Mouse (Mus musculus): ENCODE results near the gene Zfp839. TPM values are rescaled to one million over a fixed set of nuclear protein-coding genes. Genes with fewer than 3 reads are reported as not detected.
A peak's percentile ranks its signal among the peaks of the same experiment; 100 is the strongest.

The Zfp839 gene
- polyA plus RNA-seq, 1 experiment: 4.2 TPM

- no peak overlapping the region for H3K27ac ChIP-seq (ENCODE audit: control insufficient read depth, insufficient read depth, low read length)
- 96% methylated on average over 4 of the region's 4 CpGs for WGBS
- peaks cover 3% of the 10 kb centered on the region for H3K4me1 ChIP-seq (replicated peaks; ENCODE audit: control insufficient read depth, insufficient read depth, low read length)
- TF ChIP-seq POLR2A (IDR thresholded peaks at IDR 0.05; ENCODE audit: control insufficient read depth, extremely low read depth, insufficient read depth, low read length, poor library complexity): no peak
- TF ChIP-seq CTCF (IDR thresholded peaks at IDR 0.05; ENCODE audit: borderline replicate concordance, control insufficient read depth, extremely low read depth, insufficient read depth, low read length, poor library complexity): no peak
- H3K27me3 ChIP-seq (ENCODE audit: control insufficient read depth, insufficient read depth, low read length): no peaks in the 10 kb centered on the region
- no peak overlapping the region for H3K4me3 ChIP-seq (ENCODE audit: control insufficient read depth, insufficient read depth, low read length)
- peaks cover 29% of the 10 kb centered on the region for H3K36me3 ChIP-seq (ENCODE audit: control insufficient read depth, insufficient read depth, low read length)
- DNase-seq: no peak
Observed at GRCm38 (mm10) chr12:110870107-110870506, 20.1 kb downstream of the Zfp839 start.

GRCm38 (mm10) chr12:110871247-110871646 lies 21.2 kb downstream of the Zfp839 start:
- no peak for DNase-seq
- H3K27ac ChIP-seq (ENCODE audit: control insufficient read depth, insufficient read depth, low read length): no peak overlapping the region
- H3K4me1 ChIP-seq (replicated peaks; ENCODE audit: control insufficient read depth, insufficient read depth, low read length): peaks cover 3% of the 10 kb centered on the region
- H3K4me3 ChIP-seq (ENCODE audit: control insufficient read depth, insufficient read depth, low read length): no peak overlapping the region
- TF ChIP-seq POLR2A (IDR thresholded peaks at IDR 0.05; ENCODE audit: control insufficient read depth, extremely low read depth, insufficient read depth, low read length, poor library complexity): no peak
- TF ChIP-seq CTCF (IDR thresholded peaks at IDR 0.05; ENCODE audit: borderline replicate concordance, control insufficient read depth, extremely low read depth, insufficient read depth, low read length, poor library complexity): no peak
- 95% methylated on average over 5 of the region's 5 CpGs for WGBS
- H3K27me3 ChIP-seq (ENCODE audit: control insufficient read depth, insufficient read depth, low read length): no peaks in the 10 kb centered on the region
- H3K36me3 ChIP-seq (ENCODE audit: control insufficient read depth, insufficient read depth, low read length): peaks cover 33% of the 10 kb centered on the region

- Histone ChIP-seq H3K4me1 (replicated peaks; ENCODE audit: control insufficient read depth, insufficient read depth, low read length) (no peaks in the 10 kb centered on the region), H3K27ac (ENCODE audit: control insufficient read depth, insufficient read depth, low read length) (no peak overlapping the region), H3K27me3 (ENCODE audit: control insufficient read depth, insufficient read depth, low read length) (no peaks in the 10 kb centered on the region), H3K36me3 (ENCODE audit: control insufficient read depth, insufficient read depth, low read length) (peaks cover 36% of the 10 kb centered on the region), H3K4me3 (ENCODE audit: control insufficient read depth, insufficient read depth, low read length) (no peak overlapping the region)
- WGBS: 95% methylated on average over 2 of the region's 2 CpGs
- TF ChIP-seq CTCF (IDR thresholded peaks at IDR 0.05; ENCODE audit: borderline replicate concordance, control insufficient read depth, extremely low read depth, insufficient read depth, low read length, poor library complexity) (no peak), POLR2A (IDR thresholded peaks at IDR 0.05; ENCODE audit: control insufficient read depth, extremely low read depth, insufficient read depth, low read length, poor library complexity) (no peak)
- no peak for DNase-seq
Observed at GRCm38 (mm10) chr12:110875351-110875750, 25.3 kb downstream of the Zfp839 start.

- TF ChIP-seq CTCF (IDR thresholded peaks at IDR 0.05; ENCODE audit: borderline replicate concordance, control insufficient read depth, extremely low read depth, insufficient read depth, low read length, poor library complexity) (no peak), POLR2A (IDR thresholded peaks at IDR 0.05; ENCODE audit: control insufficient read depth, extremely low read depth, insufficient read depth, low read length, poor library complexity) (no peak)
- Histone ChIP-seq H3K4me3 (ENCODE audit: control insufficient read depth, insufficient read depth, low read length) (no peak overlapping the region), H3K36me3 (ENCODE audit: control insufficient read depth, insufficient read depth, low read length) (peaks cover 16% of the 10 kb centered on the region), H3K27ac (ENCODE audit: control insufficient read depth, insufficient read depth, low read length) (no peak overlapping the region), H3K27me3 (ENCODE audit: control insufficient read depth, insufficient read depth, low read length) (no peaks in the 10 kb centered on the region), H3K4me1 (replicated peaks; ENCODE audit: control insufficient read depth, insufficient read depth, low read length) (no peaks in the 10 kb centered on the region)
- no peak for DNase-seq
- 93% methylated on average over 7 of the region's 7 CpGs for WGBS
Observed at GRCm38 (mm10) chr12:110882291-110882690, 32.2 kb downstream of the Zfp839 start.

- 98% methylated on average over 2 of the region's 2 CpGs for WGBS
- H3K36me3 ChIP-seq (ENCODE audit: control insufficient read depth, insufficient read depth, low read length): 0 out of 2 replicates have a peak, but pooled peaks cover 3% of the 10 kb centered on the region
- TF ChIP-seq POLR2A (IDR thresholded peaks at IDR 0.05; ENCODE audit: control insufficient read depth, extremely low read depth, insufficient read depth, low read length, poor library complexity) (no peak), CTCF (IDR thresholded peaks at IDR 0.05; ENCODE audit: borderline replicate concordance, control insufficient read depth, extremely low read depth, insufficient read depth, low read length, poor library complexity) (no peak)
- no peak overlapping the region for H3K27ac ChIP-seq (ENCODE audit: control insufficient read depth, insufficient read depth, low read length)
- no peak overlapping the region for H3K4me3 ChIP-seq (ENCODE audit: control insufficient read depth, insufficient read depth, low read length)
- DNase-seq: no peak
- H3K27me3 ChIP-seq (ENCODE audit: control insufficient read depth, insufficient read depth, low read length): no peaks in the 10 kb centered on the region
- H3K4me1 ChIP-seq (replicated peaks; ENCODE audit: control insufficient read depth, insufficient read depth, low read length): peaks cover 9% of the 10 kb centered on the region
Observed at GRCm38 (mm10) chr12:110885251-110885650, 35.2 kb downstream of the Zfp839 start.

GRCm38 (mm10) chr12:110888106-110888505 lies 38.1 kb downstream of the Zfp839 start:
- no peaks in the 10 kb centered on the region for H3K36me3 ChIP-seq (ENCODE audit: control insufficient read depth, insufficient read depth, low read length)
- 31% methylated on average over 12 of the region's 12 CpGs for WGBS
- DNase-seq: peak; percentile 3
- H3K4me1 ChIP-seq (replicated peaks; ENCODE audit: control insufficient read depth, insufficient read depth, low read length): peaks cover 9% of the 10 kb centered on the region
- H3K4me3 ChIP-seq (ENCODE audit: control insufficient read depth, insufficient read depth, low read length): peak overlapping the region; percentile 88
- no peak overlapping the region for H3K27ac ChIP-seq (ENCODE audit: control insufficient read depth, insufficient read depth, low read length)
- H3K27me3 ChIP-seq (ENCODE audit: control insufficient read depth, insufficient read depth, low read length): no peaks in the 10 kb centered on the region
- TF ChIP-seq POLR2A (IDR thresholded peaks at IDR 0.05; ENCODE audit: control insufficient read depth, extremely low read depth, insufficient read depth, low read length, poor library complexity): no peak
- TF ChIP-seq CTCF (IDR thresholded peaks at IDR 0.05; ENCODE audit: borderline replicate concordance, control insufficient read depth, extremely low read depth, insufficient read depth, low read length, poor library complexity): no peak

GRCm38 (mm10) chr12:110888606-110889005 lies 38.6 kb downstream of the Zfp839 start:
- Histone ChIP-seq H3K36me3 (ENCODE audit: control insufficient read depth, insufficient read depth, low read length) (no peaks in the 10 kb centered on the region), H3K4me3 (ENCODE audit: control insufficient read depth, insufficient read depth, low read length) (peak overlapping the region; percentile 88), H3K4me1 (replicated peaks; ENCODE audit: control insufficient read depth, insufficient read depth, low read length) (peaks cover 9% of the 10 kb centered on the region), H3K27me3 (ENCODE audit: control insufficient read depth, insufficient read depth, low read length) (no peaks in the 10 kb centered on the region), H3K27ac (ENCODE audit: control insufficient read depth, insufficient read depth, low read length) (no peak overlapping the region)
- WGBS: under 1% methylated on average over 25 of the region's 25 CpGs
- TF ChIP-seq POLR2A (IDR thresholded peaks at IDR 0.05; ENCODE audit: control insufficient read depth, extremely low read depth, insufficient read depth, low read length, poor library complexity): no peak
- TF ChIP-seq CTCF (IDR thresholded peaks at IDR 0.05; ENCODE audit: borderline replicate concordance, control insufficient read depth, extremely low read depth, insufficient read depth, low read length, poor library complexity): no peak
- no peak for DNase-seq

All from thymus, adult 2 months (tissue).